Comparison of ENCODE assay signal across 13 mouse cellular contexts in genomic region chr7:37689107-37689511, GRCm38 (mm10).
DNase-seq lines count a peak whose midpoint lies in the region; ATAC-seq and TF ChIP-seq lines count a peak whose summit lies in the region.
"Had no signal": no experiment of that assay in that cellular context is flagged by ENCODE, and none has a peak within 500 bp of the region (broad histone marks: within the 10 kb centered on the region; RNA-seq: fewer than 3 reads in every experiment).

No protein-coding gene starts in this region.

- peak overlapping the region; percentile 35 for H3K4me2 ChIP-seq in midbrain, embryonic 14.5 days (ENCODE audit: low read length)
- no peak overlapping the region for H3K4me2 ChIP-seq in intestine, postnatal 0 days (replicated peaks; ENCODE audit: low read depth)
- H3K4me2 ChIP-seq: lung, embryonic 14.5 days had no signal

- peak overlapping the region; percentile 82 for H3K27ac ChIP-seq in hindbrain, embryonic 10.5 days
- H3K27ac ChIP-seq in midbrain, embryonic 14.5 days (replicated peaks; ENCODE audit: low read depth, low read length): peak overlapping the region; percentile 60
- no peak overlapping the region for H3K27ac ChIP-seq in intestine, postnatal 0 days (ENCODE audit: low read depth, low read length)
- H3K27ac ChIP-seq: embryonic facial prominence, embryonic 15.5 days; left cerebral cortex, adult 2 months had no signal

- 0 out of 2 replicates have a peak overlapping the region, but pooled peaks have one; percentile 18 for H3K4me3 ChIP-seq in hindbrain, embryonic 10.5 days
- H3K4me3 ChIP-seq in midbrain, embryonic 14.5 days (replicated peaks; ENCODE audit: low read depth, low read length): peak overlapping the region; percentile 2; the same call in 1 of the 2 replicates
- H3K4me3 ChIP-seq in intestine, postnatal 0 days (ENCODE audit: low read depth, low read length): no peak overlapping the region
- H3K4me3 ChIP-seq: embryonic facial prominence, embryonic 15.5 days; left cerebral cortex, adult 2 months had no signal

- no peaks in the 10 kb centered on the region for H3K27me3 ChIP-seq in hindbrain, embryonic 10.5 days (ENCODE audit: insufficient read depth, poor library complexity, severe bottlenecking)
- H3K27me3 ChIP-seq in midbrain, embryonic 14.5 days (ENCODE audit: control insufficient read depth, insufficient read depth, low read length): no peaks in the 10 kb centered on the region
- no peaks in the 10 kb centered on the region for H3K27me3 ChIP-seq in intestine, postnatal 0 days (replicated peaks; ENCODE audit: control insufficient read depth, insufficient read depth, low read length)
- H3K27me3 ChIP-seq: embryonic facial prominence, embryonic 15.5 days had no signal

- TF ChIP-seq POLR2A in brain, embryonic 14.5 days (IDR thresholded peaks at IDR 0.05; ENCODE audit: borderline replicate concordance, extremely low read depth, insufficient read depth, insufficient read length, poor library complexity, severe bottlenecking): no peak

- peaks cover 57% of the 10 kb centered on the region for H3K4me1 ChIP-seq in hindbrain, embryonic 10.5 days (replicated peaks)
- peaks cover 21% of the 10 kb centered on the region for H3K4me1 ChIP-seq in midbrain, embryonic 14.5 days (ENCODE audit: control insufficient read depth, insufficient read depth, low read length)
- no peaks in the 10 kb centered on the region for H3K4me1 ChIP-seq in intestine, postnatal 0 days (replicated peaks; ENCODE audit: control insufficient read depth, insufficient read depth, low read length)

- peaks cover 6% of the 10 kb centered on the region for H3K36me3 ChIP-seq in hindbrain, embryonic 10.5 days
- no peaks in the 10 kb centered on the region for H3K36me3 ChIP-seq in midbrain, embryonic 14.5 days (ENCODE audit: control insufficient read depth, insufficient read depth, low read length)
- no peaks in the 10 kb centered on the region for H3K36me3 ChIP-seq in intestine, postnatal 0 days (ENCODE audit: control insufficient read depth, insufficient read depth)
- H3K36me3 ChIP-seq: embryonic facial prominence, embryonic 15.5 days had no signal

- peak; percentile 27; the same call in 1 of the 2 replicates for ATAC-seq in midbrain, embryonic 14.5 days (ENCODE audit: low FRiP score, low TSS enrichment)
- no peak for ATAC-seq in intestine, postnatal 0 days
- ATAC-seq: intestine, embryonic 16.5 days had no signal

- 31% methylated on average over 11 of the region's 11 CpGs for WGBS in hindbrain, embryonic 10.5 days
- WGBS in midbrain, embryonic 14.5 days: 8% methylated on average over 11 of the region's 11 CpGs
- 47% methylated on average over 11 of the region's 11 CpGs for WGBS in intestine, postnatal 0 days

- no peak for TF ChIP-seq CTCF in brain, embryonic 14.5 days (IDR thresholded peaks at IDR 0.05; ENCODE audit: borderline replicate concordance, extremely low read depth, insufficient read depth, insufficient read length)
- no peak for TF ChIP-seq CTCF in intestine, postnatal 0 days (IDR thresholded peaks at IDR 0.05; ENCODE audit: low read depth)

- 0 out of 2 replicates have a peak overlapping the region, but pooled peaks have one; percentile 30 for H3K9ac ChIP-seq in midbrain, embryonic 14.5 days (replicated peaks; ENCODE audit: low read length)
- no peak overlapping the region for H3K9ac ChIP-seq in intestine, postnatal 0 days (ENCODE audit: low read depth, low read length)
- H3K9ac ChIP-seq: embryonic facial prominence, embryonic 15.5 days; lung, embryonic 14.5 days had no signal

- peak; percentile 82 for DNase-seq in brain, embryonic 14.5 days (ENCODE audit: low read depth)
- peak; percentile 65 for DNase-seq in embryo, embryonic 10.5 days (ENCODE audit: low spot score)
- peak; percentile 57 for DNase-seq in hindbrain, embryonic 10.5 days (ENCODE audit: low spot score)
- peak; percentile 60 for DNase-seq in midbrain, embryonic 14.5 days
- no peak for DNase-seq in urinary bladder, postnatal 25 days (ENCODE audit: low spot score)
- no peak for DNase-seq in spleen, postnatal 10 days (ENCODE audit: low spot score in 2 of 2)
- DNase-seq: adrenal gland, postnatal 36 days; gastrocnemius, postnatal 25 days; lung, embryonic 14.5 days had no signal

- H3K9me3 ChIP-seq in hindbrain, embryonic 10.5 days: no peaks in the 10 kb centered on the region
- H3K9me3 ChIP-seq in midbrain, embryonic 14.5 days (ENCODE audit: control insufficient read depth, low read length): no peaks in the 10 kb centered on the region
- H3K9me3 ChIP-seq in intestine, postnatal 0 days (ENCODE audit: control insufficient read depth): no peaks in the 10 kb centered on the region
- H3K9me3 ChIP-seq: embryonic facial prominence, embryonic 15.5 days had no signal

Comparison
In these comparisons a context has a peak if more than half of its experiments do, and no peak if none do; other contexts are left out.
1. DNase-seq: peak in brain, embryonic 14.5 days (single experiment), embryo, embryonic 10.5 days (single experiment), hindbrain, embryonic 10.5 days (single experiment) and midbrain, embryonic 14.5 days (single experiment); none in urinary bladder, postnatal 25 days (single experiment) and spleen, postnatal 10 days (0 of 2).